Mouse (Mus musculus): Measurements from ENCODE around the gene Shroom1. TPM values are rescaled to one million over a fixed set of nuclear protein-coding genes. Genes with fewer than 3 reads are reported as not detected.

The Shroom1 gene
- polyA plus RNA-seq, 1 experiment, result not detected

GRCm38 (mm10) chr11:53503738-53504137 lies 46.7 kb downstream of the Shroom1 start:
- no peak overlapping the region for H3K27ac ChIP-seq (ENCODE audit: insufficient read depth, low read depth, low read length)
- TF ChIP-seq POLR2A (IDR thresholded peaks at IDR 0.05; ENCODE audit: borderline replicate concordance, low read depth, low read length) (no peak), CTCF (IDR thresholded peaks at IDR 0.05; ENCODE audit: low read depth, low read length) (no peak)
- peaks cover 44% of the 10 kb centered on the region for H3K4me1 ChIP-seq (ENCODE audit: control insufficient read depth, insufficient read depth, low read length)
- no peak overlapping the region for H3K4me3 ChIP-seq (ENCODE audit: insufficient read depth, low read length)

- Histone ChIP-seq H3K4me3 (ENCODE audit: insufficient read depth, low read length) (no peak overlapping the region), H3K27ac (ENCODE audit: insufficient read depth, low read depth, low read length) (no peak overlapping the region), H3K4me1 (ENCODE audit: control insufficient read depth, insufficient read depth, low read length) (peaks cover 44% of the 10 kb centered on the region)
- TF ChIP-seq CTCF (IDR thresholded peaks at IDR 0.05; ENCODE audit: low read depth, low read length) (no peak), POLR2A (IDR thresholded peaks at IDR 0.05; ENCODE audit: borderline replicate concordance, low read depth, low read length) (no peak)
Measured at GRCm38 (mm10) chr11:53504376-53504775, 47.4 kb downstream of the Shroom1 start.

GRCm38 (mm10) chr11:53505026-53505663 lies 48.1 kb downstream of the Shroom1 start:
- Histone ChIP-seq H3K4me3 (ENCODE audit: insufficient read depth, low read length) (no peak overlapping the region), H3K4me1 (ENCODE audit: control insufficient read depth, insufficient read depth, low read length) (peaks cover 44% of the 10 kb centered on the region), H3K27ac (ENCODE audit: insufficient read depth, low read depth, low read length) (no peak overlapping the region)
- no peak for TF ChIP-seq POLR2A (IDR thresholded peaks at IDR 0.05; ENCODE audit: borderline replicate concordance, low read depth, low read length)
- TF ChIP-seq CTCF (IDR thresholded peaks at IDR 0.05; ENCODE audit: low read depth, low read length), result no peak

GRCm38 (mm10) chr11:53507098-53507805 lies 50.2 kb downstream of the Shroom1 start:
- TF ChIP-seq POLR2A (IDR thresholded peaks at IDR 0.05; ENCODE audit: borderline replicate concordance, low read depth, low read length) (no peak), CTCF (IDR thresholded peaks at IDR 0.05; ENCODE audit: low read depth, low read length) (no peak)
- Histone ChIP-seq H3K4me3 (ENCODE audit: insufficient read depth, low read length) (no peak overlapping the region), H3K27ac (ENCODE audit: insufficient read depth, low read depth, low read length) (no peak overlapping the region), H3K4me1 (ENCODE audit: control insufficient read depth, insufficient read depth, low read length) (peaks cover 38% of the 10 kb centered on the region)

GRCm38 (mm10) chr11:53508152-53508551 lies 51.1 kb downstream of the Shroom1 start:
- no peak overlapping the region for H3K27ac ChIP-seq (ENCODE audit: insufficient read depth, low read depth, low read length)
- no peak overlapping the region for H3K4me3 ChIP-seq (ENCODE audit: insufficient read depth, low read length)
- peaks cover 34% of the 10 kb centered on the region for H3K4me1 ChIP-seq (ENCODE audit: control insufficient read depth, insufficient read depth, low read length)
- TF ChIP-seq POLR2A (IDR thresholded peaks at IDR 0.05; ENCODE audit: borderline replicate concordance, low read depth, low read length) (no peak), CTCF (IDR thresholded peaks at IDR 0.05; ENCODE audit: low read depth, low read length) (no peak)

GRCm38 (mm10) chr11:53508591-53508990 lies 51.6 kb downstream of the Shroom1 start:
- Histone ChIP-seq H3K4me3 (ENCODE audit: insufficient read depth, low read length) (no peak overlapping the region), H3K27ac (ENCODE audit: insufficient read depth, low read depth, low read length) (no peak overlapping the region), H3K4me1 (ENCODE audit: control insufficient read depth, insufficient read depth, low read length) (peaks cover 30% of the 10 kb centered on the region)
- TF ChIP-seq CTCF (IDR thresholded peaks at IDR 0.05; ENCODE audit: low read depth, low read length), result no peak
- TF ChIP-seq POLR2A (IDR thresholded peaks at IDR 0.05; ENCODE audit: borderline replicate concordance, low read depth, low read length), result no peak

GRCm38 (mm10) chr11:53510351-53510750 lies 53.3 kb downstream of the Shroom1 start:
- Histone ChIP-seq H3K27ac (ENCODE audit: insufficient read depth, low read depth, low read length) (no peak overlapping the region), H3K4me3 (ENCODE audit: insufficient read depth, low read length) (no peak overlapping the region), H3K4me1 (ENCODE audit: control insufficient read depth, insufficient read depth, low read length) (peaks cover 16% of the 10 kb centered on the region)
- TF ChIP-seq POLR2A (IDR thresholded peaks at IDR 0.05; ENCODE audit: borderline replicate concordance, low read depth, low read length), result no peak
- TF ChIP-seq CTCF (IDR thresholded peaks at IDR 0.05; ENCODE audit: low read depth, low read length), result no peak

GRCm38 (mm10) chr11:53516775-53517627 lies 60.0 kb downstream of the Shroom1 start:
- no peak overlapping the region for H3K27ac ChIP-seq (ENCODE audit: insufficient read depth, low read depth, low read length)
- no peak overlapping the region for H3K4me3 ChIP-seq (ENCODE audit: insufficient read depth, low read length)
- TF ChIP-seq POLR2A (IDR thresholded peaks at IDR 0.05; ENCODE audit: borderline replicate concordance, low read depth, low read length) (no peak), CTCF (IDR thresholded peaks at IDR 0.05; ENCODE audit: low read depth, low read length) (no peak)
- H3K4me1 ChIP-seq (ENCODE audit: control insufficient read depth, insufficient read depth, low read length), result peaks cover 11% of the 10 kb centered on the region

Other genes with a start within 250 kb of the Shroom1 start
- 111 and 118 TPM in 2 replicates for gene Hspa4, start 156.7 kb upstream of the Shroom1 start, polyA plus RNA-seq (2012; ENCODE audit: insufficient read depth, insufficient read length, missing spikeins)
- 13.9 and 17.4 TPM in 2 replicates for gene Zcchc10, start 132.5 kb upstream of the Shroom1 start, polyA plus RNA-seq (2012; ENCODE audit: insufficient read depth, insufficient read length, missing spikeins)
- 54.6 and 68.8 TPM in 2 replicates for gene Aff4, start 106.4 kb upstream of the Shroom1 start, polyA plus RNA-seq (2012; ENCODE audit: insufficient read depth, insufficient read length, missing spikeins)
- not detected in 2 replicates for gene Leap2, start 34.0 kb upstream of the Shroom1 start, polyA plus RNA-seq (2012; ENCODE audit: insufficient read depth, insufficient read length, missing spikeins)
- gene Uqcrq, start 26.4 kb upstream of the Shroom1 start, polyA plus RNA-seq (2012; ENCODE audit: insufficient read depth, insufficient read length, missing spikeins), result 192 and 202 TPM in 2 replicates
- gene Gdf9, start 26.2 kb upstream of the Shroom1 start, polyA plus RNA-seq (2012; ENCODE audit: insufficient read depth, insufficient read length, missing spikeins), result 1.5 and 1.8 TPM in 2 replicates
- not detected in 2 replicates for gene Gm10447, start 95 bp upstream of the Shroom1 start, polyA plus RNA-seq (2012; ENCODE audit: insufficient read depth, insufficient read length, missing spikeins)
- not detected in 2 replicates for gene Gm9837, start 13.3 kb downstream of the Shroom1 start, polyA plus RNA-seq (2012; ENCODE audit: insufficient read depth, insufficient read length, missing spikeins)
- gene Gm9945, start 23.0 kb downstream of the Shroom1 start, polyA plus RNA-seq (2012; ENCODE audit: insufficient read depth, insufficient read length, missing spikeins), result not detected in 2 replicates
- gene Sowaha, start 23.1 kb downstream of the Shroom1 start, polyA plus RNA-seq (2012; ENCODE audit: insufficient read depth, insufficient read length, missing spikeins), result not detected in 2 replicates
- 65.1 and 70.0 TPM in 2 replicates for gene Sept8, start 62.1 kb downstream of the Shroom1 start, polyA plus RNA-seq (2012; ENCODE audit: insufficient read depth, insufficient read length, missing spikeins)
- gene Kif3a, start 110.2 kb downstream of the Shroom1 start, polyA plus RNA-seq (2012; ENCODE audit: insufficient read depth, insufficient read length, missing spikeins), result 30.3 and 31.9 TPM in 2 replicates
- gene Il4, start 161.5 kb downstream of the Shroom1 start, polyA plus RNA-seq (2012; ENCODE audit: insufficient read depth, insufficient read length, missing spikeins), result not detected in 2 replicates
- not detected in 2 replicates for gene Il13, start 177.5 kb downstream of the Shroom1 start, polyA plus RNA-seq (2012; ENCODE audit: insufficient read depth, insufficient read length, missing spikeins)